Mouse (Mus musculus): ENCODE data around the gene Col23a1.

GRCm38 (mm10) chr11:51455501-51455900 is 165.8 kb downstream of the Col23a1 start:
- TF ChIP-seq POLR2A (IDR thresholded peaks at IDR 0.05; ENCODE audit: low read depth, low read length) (no peak), CTCF (conservative IDR thresholded peaks at IDR 0.05; ENCODE audit: insufficient read depth, insufficient read length, low read depth, low read length) (no peak)

All from kidney, adult 2 months (tissue).